In the genomic region with DNA sequence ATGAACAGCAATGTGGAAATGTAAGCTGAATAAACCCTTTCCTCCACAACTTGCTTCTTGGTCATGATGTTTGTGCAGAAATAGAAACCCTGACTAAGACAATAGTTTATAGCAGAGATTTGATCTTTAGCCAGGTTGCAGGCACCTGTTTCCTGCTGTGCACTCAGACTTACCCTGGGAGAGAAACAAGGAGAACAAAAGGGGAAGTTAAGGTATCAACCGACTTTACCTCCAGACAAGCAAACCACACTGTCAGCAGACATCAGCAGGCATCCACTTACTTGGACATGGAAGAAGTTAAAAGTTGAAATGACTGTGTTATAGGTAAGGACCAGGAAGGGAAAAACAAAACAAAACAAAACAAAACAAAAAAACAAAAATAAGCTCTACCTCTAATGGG, we compare ENCODE assay signal across 12 mouse cellular contexts.
"Had no signal": no experiment of that assay in that cellular context is flagged by ENCODE, and none has a peak within 500 bp of the region (broad histone marks: within the 10 kb centered on the region; RNA-seq: fewer than 3 reads in every experiment).

No protein-coding gene starts in this region.

- DNase-seq: retina, postnatal 1 day; right cerebral cortex, adult 18-20 months; right cerebral cortex, postnatal 14 days; right cerebral cortex, postnatal 25 days; right cerebral cortex, postnatal 4 days; spleen, adult 18-20 months; thymus, adult 18-20 months; thymus, adult 2 months; thymus, postnatal 14 days; thymus, postnatal 25 days; thymus, postnatal 36 days; thymus, postnatal 4 days had no signal
